Mouse (Mus musculus): ENCODE data around the gene Gm20696. TPM values are rescaled to one million over a fixed set of nuclear protein-coding genes. Genes with fewer than 3 reads are reported as not detected.

Gene Gm20696
- polyA plus RNA-seq, 1 experiment from 2014 or later, result 2.3 TPM

DNA sequence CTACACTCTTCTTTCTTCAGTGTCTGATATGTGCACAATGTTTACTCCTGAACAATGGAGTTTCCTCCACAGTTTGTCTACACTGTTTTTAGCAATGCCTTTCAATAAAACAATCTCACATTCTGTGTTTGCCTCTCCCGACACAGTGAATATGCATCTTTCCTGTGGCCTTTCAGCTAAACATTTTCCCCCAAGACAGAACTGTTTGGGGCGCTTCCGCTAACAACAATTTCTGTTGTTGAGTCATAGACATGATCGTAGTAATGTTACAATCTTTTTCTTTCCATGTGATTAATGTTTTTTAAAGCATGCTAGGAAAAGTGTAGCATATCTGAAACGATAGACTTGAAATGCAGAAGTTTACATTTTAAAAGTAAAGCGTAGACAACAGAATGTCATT lies 338.5 kb downstream of the Gm20696 start:
- no peak overlapping the region for H3K27ac ChIP-seq (replicated peaks)
- H3K9ac ChIP-seq (replicated peaks), result no peak overlapping the region
- no peaks in the 10 kb centered on the region for H3K27me3 ChIP-seq (replicated peaks)
- H3K9me3 ChIP-seq (replicated peaks), result no peaks in the 10 kb centered on the region
- H3K4me1 ChIP-seq, result no peaks in the 10 kb centered on the region
- ATAC-seq (ENCODE audit: low FRiP score), result no peak
- no peaks in the 10 kb centered on the region for H3K36me3 ChIP-seq
- no peak overlapping the region for H3K4me3 ChIP-seq (replicated peaks)
- 87% methylated on average over 6 of the region's 6 CpGs for whole genome bisulfite sequencing
- H3K4me2 ChIP-seq, result no peak overlapping the region

DNA sequence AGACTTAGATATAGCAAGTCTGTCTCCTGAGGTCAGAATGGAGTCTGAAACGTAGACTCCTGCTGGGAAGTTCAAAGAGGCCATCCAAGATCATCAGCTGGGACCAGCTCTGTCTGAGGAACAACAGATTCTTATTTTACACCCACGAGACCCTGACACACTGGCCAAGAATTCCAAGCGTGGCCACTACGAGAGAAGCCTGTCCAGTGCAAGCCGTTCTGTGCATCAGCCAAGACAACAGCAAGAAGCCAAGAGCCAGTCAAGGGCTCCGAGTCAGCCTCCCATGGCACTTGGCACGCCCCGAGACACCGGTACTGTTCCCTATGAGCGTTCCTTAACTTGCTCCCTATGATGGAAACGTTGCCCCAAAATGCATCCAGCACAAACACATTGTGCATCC lies 338.9 kb downstream of the Gm20696 start:
- no peaks in the 10 kb centered on the region for H3K27me3 ChIP-seq (replicated peaks)
- WGBS, result 80% methylated on average over 11 of the region's 11 CpGs
- no peaks in the 10 kb centered on the region for H3K9me3 ChIP-seq (replicated peaks)
- H3K27ac ChIP-seq (replicated peaks), result no peak overlapping the region
- no peak for ATAC-seq (ENCODE audit: low FRiP score)
- no peaks in the 10 kb centered on the region for H3K4me1 ChIP-seq
- no peak overlapping the region for H3K9ac ChIP-seq (replicated peaks)
- no peak overlapping the region for H3K4me3 ChIP-seq (replicated peaks)
- no peaks in the 10 kb centered on the region for H3K36me3 ChIP-seq
- no peak overlapping the region for H3K4me2 ChIP-seq

DNA sequence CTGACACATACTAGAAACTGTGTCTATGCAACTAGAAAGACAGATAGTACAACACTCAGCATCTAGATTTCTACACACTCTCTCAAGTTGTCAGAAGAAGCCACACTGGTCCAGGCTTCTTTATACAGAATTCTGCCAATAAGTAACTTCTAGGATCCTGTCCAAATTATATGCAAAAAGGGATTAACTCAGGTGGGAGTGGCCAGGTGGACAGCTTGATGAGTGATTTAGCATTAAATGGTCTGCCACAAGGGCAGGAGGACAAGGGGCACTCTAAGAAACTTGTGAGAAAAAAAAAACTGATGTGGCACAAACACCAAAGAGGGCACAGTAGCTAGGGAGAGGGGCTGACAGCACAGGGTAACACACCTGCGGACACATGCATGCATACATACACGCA lies 340.7 kb downstream of the Gm20696 start:
- no peaks in the 10 kb centered on the region for H3K27me3 ChIP-seq (replicated peaks)

DNA sequence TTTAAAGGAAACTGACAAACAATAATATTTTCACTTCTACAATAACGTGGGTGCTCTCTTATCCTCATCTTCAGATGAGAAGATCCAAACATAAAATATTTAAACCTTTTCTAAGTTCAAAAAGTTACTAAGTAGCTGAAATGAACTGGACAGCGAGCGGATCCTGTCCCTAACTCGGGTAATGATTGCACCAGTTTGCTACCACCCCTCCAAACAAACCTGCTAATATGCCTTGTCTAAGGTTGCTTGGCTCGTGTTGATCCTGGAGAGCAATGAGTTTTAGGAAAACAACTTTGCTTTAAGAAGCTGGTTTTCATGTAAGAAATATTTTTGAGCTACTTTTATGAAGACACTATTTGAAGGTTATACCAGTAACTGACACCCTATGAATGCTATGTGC lies 341.1 kb downstream of the Gm20696 start:
- H3K4me3 ChIP-seq (replicated peaks), result no peak overlapping the region
- no peaks in the 10 kb centered on the region for H3K36me3 ChIP-seq
- WGBS, result 92% methylated on average over 5 of the region's 5 CpGs
- H3K9ac ChIP-seq (replicated peaks), result no peak overlapping the region
- H3K4me2 ChIP-seq, result no peak overlapping the region
- no peaks in the 10 kb centered on the region for H3K9me3 ChIP-seq (replicated peaks)
- no peak for ATAC-seq (ENCODE audit: low FRiP score)
- H3K4me1 ChIP-seq, result no peaks in the 10 kb centered on the region
- H3K27ac ChIP-seq (replicated peaks), result no peak overlapping the region
- H3K27me3 ChIP-seq (replicated peaks), result no peaks in the 10 kb centered on the region

More for the DNA sequence above, 340.7 kb downstream of the Gm20696 start:
- no peak for ATAC-seq (ENCODE audit: low FRiP score)
- 92% methylated on average over 2 of the region's 2 CpGs for WGBS
- Histone ChIP-seq H3K4me3 (replicated peaks) (no peak overlapping the region), H3K4me1 (no peaks in the 10 kb centered on the region), H3K9me3 (replicated peaks) (no peaks in the 10 kb centered on the region), H3K9ac (replicated peaks) (no peak overlapping the region), H3K4me2 (no peak overlapping the region), H3K36me3 (no peaks in the 10 kb centered on the region), H3K27ac (replicated peaks) (no peak overlapping the region)

DNA sequence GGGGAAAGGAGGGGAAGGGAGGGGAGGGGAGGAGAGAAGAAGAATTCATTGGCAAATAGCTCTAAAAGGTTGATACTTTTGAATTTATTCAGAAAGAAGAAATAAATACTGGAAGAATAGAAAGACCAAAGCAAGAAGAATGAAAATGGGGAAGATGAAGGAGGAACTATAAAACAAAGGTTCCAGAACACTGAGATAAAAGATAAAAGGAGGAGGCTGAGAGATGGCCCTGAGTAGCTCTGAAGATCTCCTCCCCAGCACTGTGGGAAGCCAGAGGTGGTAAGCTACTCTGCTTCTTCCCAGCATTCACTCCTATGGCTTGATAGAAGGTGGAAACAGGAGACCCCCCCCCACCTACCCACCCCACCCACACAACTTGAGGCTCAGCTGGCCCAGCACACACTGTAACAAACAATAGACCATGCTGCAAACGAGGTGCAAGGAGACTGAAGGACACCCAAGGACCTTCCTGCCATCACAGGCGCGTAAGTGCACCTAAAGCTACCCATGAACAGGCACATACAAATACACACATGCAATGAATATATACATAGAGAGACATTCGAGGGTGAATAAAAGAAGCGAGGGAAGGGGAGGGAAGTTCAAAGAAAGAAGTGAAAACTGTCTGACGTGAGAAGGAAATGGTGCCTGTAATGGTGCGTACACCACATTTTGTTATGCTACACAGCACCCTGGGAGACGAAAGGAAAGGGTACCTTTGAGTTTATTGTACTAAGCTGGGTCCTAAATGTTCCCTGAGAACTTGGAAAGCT lies 344.3 kb downstream of the Gm20696 start:
- WGBS, result 69% methylated on average over 8 of the region's 8 CpGs
- Histone ChIP-seq H3K4me3 (replicated peaks) (no peak overlapping the region), H3K9ac (replicated peaks) (no peak overlapping the region), H3K27me3 (replicated peaks) (no peaks in the 10 kb centered on the region), H3K27ac (replicated peaks) (no peak overlapping the region), H3K9me3 (replicated peaks) (no peaks in the 10 kb centered on the region), H3K36me3 (no peaks in the 10 kb centered on the region), H3K4me2 (no peak overlapping the region), H3K4me1 (peaks cover 9% of the 10 kb centered on the region)
- no peak for ATAC-seq (ENCODE audit: low FRiP score)

DNA sequence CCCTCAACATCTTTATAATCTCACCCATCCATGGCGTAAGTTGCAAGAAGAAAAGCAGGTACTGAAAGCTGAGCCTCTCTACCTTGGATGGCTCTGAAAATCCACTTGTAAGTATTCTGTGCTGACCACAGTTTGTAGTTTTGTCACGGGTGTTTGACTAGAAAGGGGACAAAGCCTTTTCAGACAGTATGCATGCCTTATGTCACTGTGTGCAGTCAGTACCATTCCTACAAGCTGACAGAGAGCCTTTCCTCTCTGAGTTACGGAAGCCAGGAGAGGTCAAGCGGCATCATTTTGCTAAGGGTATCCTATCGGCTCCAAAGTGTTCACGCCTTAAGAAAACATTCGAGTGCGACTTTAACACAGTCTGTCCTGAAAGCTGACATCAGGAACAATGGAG lies 346.2 kb downstream of the Gm20696 start:
- ATAC-seq (ENCODE audit: low FRiP score), result no peak
- Histone ChIP-seq H3K4me1 (peaks cover 9% of the 10 kb centered on the region), H3K9ac (replicated peaks) (no peak overlapping the region), H3K27ac (replicated peaks) (no peak overlapping the region), H3K4me2 (no peak overlapping the region), H3K36me3 (no peaks in the 10 kb centered on the region), H3K4me3 (replicated peaks) (no peak overlapping the region), H3K9me3 (replicated peaks) (no peaks in the 10 kb centered on the region), H3K27me3 (replicated peaks) (no peaks in the 10 kb centered on the region)
- WGBS, result 57% methylated on average over 8 of the region's 8 CpGs

DNA sequence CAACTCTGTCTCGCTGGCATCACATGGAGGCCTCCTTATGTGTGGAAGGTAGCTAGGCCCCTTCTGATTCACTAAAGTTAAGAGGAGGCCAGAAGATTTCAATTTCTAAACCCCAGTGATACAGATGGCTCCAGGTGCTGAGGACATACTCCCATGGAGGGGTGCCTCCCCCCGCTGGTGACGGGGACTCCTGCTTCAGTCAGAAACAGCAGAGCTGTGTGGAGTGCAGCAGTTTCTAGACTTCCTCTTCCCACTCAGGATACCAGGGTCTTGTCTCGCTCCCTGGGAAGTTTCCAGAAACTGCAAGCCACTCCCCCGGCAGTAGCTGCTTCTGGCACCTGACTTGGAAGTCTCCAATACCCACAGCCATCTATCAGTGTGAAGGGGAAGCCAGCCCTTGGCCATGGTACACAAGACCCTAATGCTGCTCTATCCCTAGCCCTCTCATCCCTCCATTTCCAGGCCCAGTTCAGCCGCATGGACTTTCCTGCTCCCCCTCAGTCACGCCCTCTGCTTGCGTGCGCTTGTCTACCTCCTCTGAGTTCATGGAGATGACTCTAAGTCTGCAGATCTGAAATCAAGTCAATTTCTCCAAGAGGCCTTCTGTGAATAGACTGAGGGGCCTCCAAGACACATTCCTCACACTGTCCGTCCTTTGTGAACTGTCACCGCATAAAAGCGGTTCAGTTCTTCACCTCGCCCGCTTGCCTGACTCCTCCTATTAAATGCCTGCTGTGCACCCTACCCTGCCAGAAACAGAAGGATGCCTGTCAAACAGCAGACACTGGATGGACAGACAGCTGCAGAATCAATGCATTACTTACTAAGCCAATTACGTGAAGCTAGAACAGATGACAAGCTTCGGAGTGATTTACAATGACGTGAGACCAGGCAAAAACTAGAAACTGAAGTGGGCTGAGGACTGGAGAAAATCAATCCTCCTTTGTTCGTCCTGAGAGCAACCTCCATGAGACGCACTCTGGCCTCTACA lies 346.9 kb downstream of the Gm20696 start:
- H3K36me3 ChIP-seq, result no peaks in the 10 kb centered on the region
- H3K9ac ChIP-seq (replicated peaks), result no peak overlapping the region
- H3K27me3 ChIP-seq (replicated peaks), result no peaks in the 10 kb centered on the region
- no peak overlapping the region for H3K4me3 ChIP-seq (replicated peaks)
- H3K4me2 ChIP-seq, result no peak overlapping the region
- WGBS, result 62% methylated on average over 19 of the region's 19 CpGs
- no peaks in the 10 kb centered on the region for H3K9me3 ChIP-seq (replicated peaks)
- H3K27ac ChIP-seq (replicated peaks), result no peak overlapping the region
- peaks cover 9% of the 10 kb centered on the region for H3K4me1 ChIP-seq
- ATAC-seq (ENCODE audit: low FRiP score), result no peak

DNA sequence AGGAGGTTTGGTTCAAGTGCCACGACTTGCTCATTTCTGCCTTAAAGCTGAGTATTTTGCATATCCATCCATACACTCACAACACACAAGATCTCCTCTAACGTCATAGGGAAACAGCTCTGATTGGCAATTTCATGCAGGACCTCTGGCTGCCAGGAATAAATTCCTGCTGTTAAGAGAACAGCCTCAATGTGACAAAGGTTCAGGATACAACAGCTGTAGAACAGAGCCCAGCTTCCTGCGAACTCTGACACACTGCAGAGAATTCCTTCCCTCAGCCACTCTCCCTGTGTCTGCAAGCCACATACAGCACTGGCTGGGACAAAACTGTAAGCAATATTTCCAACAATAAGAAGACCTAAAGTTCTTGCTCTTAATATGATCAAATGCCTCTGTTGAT lies 351.9 kb downstream of the Gm20696 start:
- Histone ChIP-seq H3K36me3 (no peaks in the 10 kb centered on the region), H3K4me3 (replicated peaks) (no peak overlapping the region), H3K9ac (replicated peaks) (no peak overlapping the region), H3K4me2 (no peak overlapping the region), H3K4me1 (peaks cover 2% of the 10 kb centered on the region), H3K27ac (replicated peaks) (no peak overlapping the region), H3K27me3 (replicated peaks) (no peaks in the 10 kb centered on the region), H3K9me3 (replicated peaks) (no peaks in the 10 kb centered on the region)
- no peak for ATAC-seq (ENCODE audit: low FRiP score)
- 58% methylated on average over 3 of the region's 3 CpGs for WGBS

DNA sequence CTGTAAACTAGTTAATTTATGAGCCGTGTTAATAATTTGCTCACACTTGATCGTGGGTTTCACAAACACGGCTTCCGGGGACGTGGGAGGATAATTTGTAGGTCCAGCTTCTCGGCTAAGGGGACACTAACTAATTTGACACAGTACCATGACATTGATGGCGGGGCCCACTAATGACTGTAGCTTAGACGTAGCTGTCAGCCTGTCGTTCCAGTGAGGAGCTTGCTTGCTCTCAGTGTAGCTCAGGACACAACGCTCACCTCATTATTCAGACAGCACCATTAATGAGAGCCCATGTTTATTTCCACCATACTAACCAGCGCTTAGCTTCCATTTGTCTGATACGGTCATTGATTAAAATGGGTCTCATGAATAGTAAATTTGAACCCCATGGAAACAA lies 356.1 kb downstream of the Gm20696 start:
- Histone ChIP-seq H3K4me3 (replicated peaks) (no peak overlapping the region), H3K4me1 (no peaks in the 10 kb centered on the region), H3K9ac (replicated peaks) (no peak overlapping the region), H3K4me2 (no peak overlapping the region), H3K27ac (replicated peaks) (no peak overlapping the region), H3K9me3 (replicated peaks) (no peaks in the 10 kb centered on the region), H3K36me3 (no peaks in the 10 kb centered on the region), H3K27me3 (replicated peaks) (no peaks in the 10 kb centered on the region)
- no peak for ATAC-seq (ENCODE audit: low FRiP score)
- WGBS, result 35% methylated on average over 12 of the region's 12 CpGs

DNA sequence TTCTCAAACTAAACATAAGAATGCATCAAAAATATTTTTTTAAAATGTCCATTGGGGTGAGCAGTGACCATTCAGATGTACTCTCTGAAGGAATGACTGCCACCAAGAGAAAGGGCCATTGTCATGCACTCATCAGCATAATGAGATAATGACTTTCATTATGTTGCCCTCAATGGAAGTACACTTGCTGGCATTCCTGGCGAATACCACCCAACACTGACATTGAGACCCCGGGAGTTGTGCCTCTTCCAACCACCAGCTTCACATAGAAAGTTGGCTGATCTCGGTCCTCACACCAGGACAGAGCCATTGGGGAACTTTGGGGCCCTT lies 356.5 kb downstream of the Gm20696 start:
- ATAC-seq (ENCODE audit: low FRiP score), result no peak
- WGBS, result 18% methylated on average over 3 of the region's 3 CpGs
- H3K27ac ChIP-seq (replicated peaks), result no peak overlapping the region

DNA sequence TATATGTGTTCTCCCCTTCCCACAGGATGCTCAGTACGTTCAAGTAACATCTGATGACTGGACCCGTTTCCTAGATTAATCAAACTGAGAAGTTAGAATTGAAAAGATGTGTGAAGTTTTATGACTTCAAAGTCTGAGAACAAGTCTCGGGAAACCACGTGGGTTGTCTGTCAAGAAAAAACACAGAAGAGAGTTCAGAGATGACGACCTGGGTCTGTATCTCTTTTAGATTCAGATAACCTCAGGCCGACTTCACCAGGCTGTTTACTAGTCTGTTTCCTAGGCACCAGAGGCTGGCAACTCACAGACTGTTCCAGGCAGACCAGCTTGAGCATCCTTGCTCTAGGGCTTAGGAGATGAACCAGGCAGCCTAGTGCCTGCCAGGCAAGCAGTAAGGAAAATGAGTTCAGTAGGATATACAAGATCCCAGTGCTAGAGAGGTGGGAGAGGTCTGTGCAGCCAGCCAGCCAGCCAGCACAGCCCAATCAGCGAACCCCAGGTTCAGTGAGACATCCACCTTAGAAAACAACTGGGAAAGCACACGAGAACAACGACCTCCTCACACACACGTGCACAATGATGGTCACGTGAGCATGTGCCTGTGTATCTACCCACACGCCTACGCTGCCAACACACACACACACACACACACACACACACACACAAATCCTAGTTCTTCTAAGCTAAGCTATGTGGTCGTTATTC lies 357.0 kb downstream of the Gm20696 start:
- Histone ChIP-seq H3K27ac (replicated peaks) (no peak overlapping the region), H3K4me3 (replicated peaks) (no peak overlapping the region), H3K4me2 (no peak overlapping the region), H3K27me3 (replicated peaks) (no peaks in the 10 kb centered on the region), H3K4me1 (no peaks in the 10 kb centered on the region), H3K36me3 (no peaks in the 10 kb centered on the region), H3K9me3 (replicated peaks) (no peaks in the 10 kb centered on the region), H3K9ac (replicated peaks) (no peak overlapping the region)
- 70% methylated on average over 14 of the region's 14 CpGs for WGBS
- no peak for ATAC-seq (ENCODE audit: low FRiP score)

More for the DNA sequence above, 356.5 kb downstream of the Gm20696 start:
- Histone ChIP-seq H3K4me1 (no peaks in the 10 kb centered on the region), H3K9ac (replicated peaks) (no peak overlapping the region), H3K36me3 (no peaks in the 10 kb centered on the region), H3K4me3 (replicated peaks) (no peak overlapping the region), H3K27me3 (replicated peaks) (no peaks in the 10 kb centered on the region), H3K4me2 (no peak overlapping the region), H3K9me3 (replicated peaks) (no peaks in the 10 kb centered on the region)

Measured in neural tube, embryonic 15.5 days (tissue).